Mouse (Mus musculus): ENCODE data around the gene Syt1.

- TF ChIP-seq CTCF (IDR thresholded peaks at IDR 0.05; ENCODE audit: low read depth) (no peak), EP300 (IDR thresholded peaks at IDR 0.05; ENCODE audit: low read depth) (no peak)
These were observed 143.6 kb downstream of the Syt1 start for GRCm38 (mm10) chr10:108867202-108867601.
